Mouse (Mus musculus) cerebellum, adult 11 months (tissue): Measurements from ENCODE around the gene Mief1.

ENCODE experiments used
- DNase-seq: peaks from one replicate; pipeline ENCODE4 v3.0.0; 2022

Gene Mief1

GRCm38 (mm10) chr15:80232331-80232730, 1.5 kb upstream of the Mief1 start:
- DNase-seq, result no peak

DNA sequence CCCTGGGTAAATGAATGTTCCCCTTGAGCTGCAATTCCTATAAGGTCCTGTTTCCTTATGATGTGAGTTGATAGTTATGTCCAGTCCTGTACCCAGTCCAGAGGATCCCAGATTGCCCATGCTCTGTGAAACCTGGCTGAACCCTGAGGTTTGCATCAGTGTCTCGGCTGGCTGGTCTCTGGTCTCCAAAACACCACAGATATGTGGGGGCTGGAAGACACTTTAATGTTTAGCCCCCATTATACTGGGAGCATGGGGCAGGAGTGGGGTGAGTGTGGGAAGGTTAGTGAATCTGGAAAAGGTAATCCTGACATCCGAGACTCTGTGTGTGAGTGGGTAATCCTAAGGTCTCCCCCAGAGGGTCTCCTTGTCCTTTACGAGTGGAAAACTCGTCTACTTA, 765 bp upstream of the Mief1 start:
- peak; percentile 20 for DNase-seq

GRCm38 (mm10) chr15:80235535-80235934, 1.7 kb downstream of the Mief1 start, which contains the start of gene AC140267.1:
AC140267.1 (plus strand) TSS chr15:80235835.
- no peak for DNase-seq

GRCm38 (mm10) chr15:80248135-80248534, 14.3 kb downstream of the Mief1 start:
- DNase-seq, result peak; percentile 53

DNA sequence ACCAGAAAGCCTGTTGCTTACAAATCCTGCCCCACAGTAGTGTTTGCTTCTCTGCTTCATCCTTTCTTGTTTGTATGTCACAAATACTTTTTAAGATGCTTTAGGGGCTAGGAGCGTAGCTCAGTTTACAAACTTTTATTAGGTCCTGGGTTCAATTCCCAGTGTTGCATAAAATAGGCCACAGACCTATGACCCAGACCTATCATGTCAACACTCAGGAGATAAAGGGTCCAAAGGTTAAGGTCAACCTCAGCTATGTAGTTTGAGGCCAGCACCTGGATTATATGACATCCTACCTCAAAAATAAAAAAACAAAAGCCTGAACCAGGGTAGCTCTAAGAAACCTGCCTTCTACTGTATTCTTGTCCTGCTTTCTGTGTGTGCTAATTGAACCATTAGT, 14.8 kb downstream of the Mief1 start:
- DNase-seq, result no peak

- DNase-seq, result no peak
These were observed 15.9 kb downstream of the Mief1 start for GRCm38 (mm10) chr15:80249672-80250071.

DNA sequence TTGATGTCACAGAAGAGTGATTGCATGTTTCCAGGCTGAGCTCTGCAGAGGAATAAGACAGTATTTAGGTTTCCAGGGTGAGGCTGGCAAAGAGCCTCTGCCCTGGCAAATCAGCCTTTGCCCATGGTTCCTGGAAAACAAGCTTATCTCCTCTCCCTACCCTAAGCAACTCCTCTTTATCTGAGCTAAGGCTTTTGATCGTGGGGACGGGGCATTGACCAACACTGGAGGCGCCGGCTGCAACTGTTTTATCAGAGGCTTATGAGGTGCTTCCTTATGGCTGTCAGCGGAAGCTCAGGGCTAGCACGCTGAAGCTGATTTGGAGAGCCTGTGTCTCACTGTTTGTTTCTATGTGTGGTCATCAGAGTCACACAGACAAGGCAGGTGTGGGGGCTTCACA, 16.8 kb downstream of the Mief1 start:
- no peak for DNase-seq

- DNase-seq, result no peak
These were observed 19.7 kb downstream of the Mief1 start for GRCm38 (mm10) chr15:80253530-80253929.

- DNase-seq, result no peak
These were observed 20.4 kb downstream of the Mief1 start for GRCm38 (mm10) chr15:80254207-80254606.

- peak; percentile 99 for DNase-seq
These were observed 21.2 kb downstream of the Mief1 start, which contains the start of gene Atf4 for GRCm38 (mm10) chr15:80254847-80255645. Atf4 (plus strand) TSS chr15:80255184.

- peak; percentile 64 for DNase-seq
These were observed 21.9 kb downstream of the Mief1 start for GRCm38 (mm10) chr15:80255646-80256121.

- DNase-seq, result no peak
These were observed 22.4 kb downstream of the Mief1 start for GRCm38 (mm10) chr15:80256242-80256641.

DNA sequence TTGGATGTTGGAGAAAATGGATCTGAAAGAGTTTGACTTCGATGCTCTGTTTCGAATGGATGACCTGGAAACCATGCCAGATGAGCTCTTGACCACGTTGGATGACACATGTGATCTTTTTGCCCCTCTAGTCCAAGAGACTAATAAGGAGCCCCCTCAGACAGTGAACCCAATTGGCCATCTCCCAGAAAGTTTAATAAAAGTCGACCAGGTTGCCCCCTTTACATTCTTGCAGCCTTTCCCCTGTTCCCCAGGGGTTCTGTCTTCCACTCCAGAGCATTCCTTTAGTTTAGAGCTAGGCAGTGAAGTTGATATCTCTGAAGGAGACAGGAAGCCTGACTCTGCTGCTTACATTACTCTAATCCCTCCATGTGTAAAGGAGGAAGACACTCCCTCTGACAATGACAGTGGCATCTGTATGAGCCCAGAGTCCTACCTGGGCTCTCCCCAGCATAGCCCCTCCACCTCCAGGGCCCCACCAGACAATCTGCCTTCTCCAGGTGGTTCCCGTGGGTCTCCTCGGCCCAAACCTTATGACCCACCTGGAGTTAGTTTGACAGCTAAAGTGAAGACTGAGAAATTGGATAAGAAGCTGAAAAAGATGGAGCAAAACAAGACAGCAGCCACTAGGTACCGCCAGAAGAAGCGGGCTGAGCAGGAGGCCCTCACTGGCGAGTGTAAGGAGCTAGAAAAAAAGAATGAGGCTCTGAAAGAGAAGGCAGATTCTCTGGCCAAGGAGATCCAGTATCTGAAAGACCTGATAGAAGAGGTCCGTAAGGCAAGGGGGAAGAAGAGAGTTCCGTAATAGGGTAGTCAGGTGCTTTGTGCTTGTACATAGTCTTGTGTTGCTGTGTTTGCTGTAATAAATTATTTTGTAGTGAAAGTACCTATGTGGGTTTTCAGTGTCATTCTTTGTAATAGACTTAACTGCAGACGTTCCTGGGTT, 23.1 kb downstream of the Mief1 start:
- no peak for DNase-seq

DNA sequence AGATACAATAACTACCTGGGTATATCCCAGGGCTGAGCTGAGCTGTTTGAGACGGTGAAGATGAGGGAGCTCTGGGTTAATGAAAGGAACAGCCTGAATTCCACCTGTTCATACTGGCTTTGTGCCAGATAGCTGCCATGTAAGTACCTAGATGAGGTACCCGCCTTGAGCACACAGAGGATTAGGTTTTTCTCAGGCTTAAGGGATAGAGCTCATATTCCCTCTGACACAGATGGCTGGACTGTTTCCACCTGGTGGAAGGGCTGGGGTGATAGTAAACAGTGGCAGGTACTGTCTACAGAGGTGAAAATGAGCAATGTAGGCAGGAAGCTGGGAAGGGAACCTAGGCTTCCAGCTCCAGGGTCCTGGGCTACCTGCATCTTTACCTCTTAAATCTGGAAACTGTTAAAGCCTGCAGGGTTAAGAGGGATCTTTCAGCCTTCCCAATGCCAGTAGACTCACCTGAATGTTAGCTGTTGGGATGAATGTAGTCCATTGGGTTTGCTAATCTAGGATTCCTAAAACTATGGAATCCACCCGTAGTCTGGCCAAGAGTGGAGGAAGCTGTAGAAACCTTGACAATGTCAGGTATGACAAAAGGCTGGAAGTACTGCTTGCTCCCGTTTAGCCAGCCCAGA, 23.9 kb downstream of the Mief1 start:
- DNase-seq, result no peak

- no peak for DNase-seq
These were observed 24.7 kb downstream of the Mief1 start for GRCm38 (mm10) chr15:80258240-80259170.

GRCm38 (mm10) chr15:80259406-80260045, 25.7 kb downstream of the Mief1 start:
- no peak for DNase-seq

DNA sequence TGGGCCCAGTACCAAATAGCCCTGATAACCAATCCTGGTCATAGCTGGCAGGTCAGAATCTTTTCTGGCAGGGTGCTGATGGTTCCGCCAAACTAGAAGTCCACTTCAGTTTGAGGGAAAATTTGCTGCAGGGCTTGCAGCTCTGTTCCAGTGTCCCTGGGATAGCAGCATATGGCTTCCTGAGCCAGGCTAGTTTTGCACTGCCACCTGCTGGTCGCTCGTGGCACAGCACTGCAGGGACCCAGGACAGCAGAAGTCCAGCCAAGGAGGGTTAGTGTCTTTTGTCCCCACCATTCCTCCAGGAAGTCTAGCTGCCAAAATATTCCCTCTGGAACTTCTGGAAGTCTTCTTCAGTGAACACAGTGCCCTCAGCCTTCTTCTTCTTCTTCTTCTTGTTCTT, 26.9 kb downstream of the Mief1 start:
- DNase-seq, result peak; percentile 85

DNA sequence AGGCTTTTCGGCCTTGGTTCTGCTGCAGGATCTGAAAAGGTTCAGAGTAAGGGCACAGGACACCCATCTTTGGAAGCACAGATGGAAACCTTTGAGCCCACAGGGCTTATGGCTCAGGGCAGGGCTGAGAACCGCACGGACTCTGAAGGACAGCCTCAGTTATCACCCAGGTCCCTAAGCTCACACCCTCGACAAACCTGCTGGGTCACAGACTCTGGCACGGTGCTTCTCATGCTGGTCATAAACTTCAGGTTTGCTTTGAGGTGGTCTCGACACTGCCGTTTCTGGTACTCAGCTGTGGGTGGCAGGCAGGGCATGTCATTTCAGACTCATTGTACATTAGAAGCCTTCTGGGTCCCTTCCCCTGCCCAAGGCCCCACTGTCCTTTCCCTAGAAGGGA, 27.3 kb downstream of the Mief1 start:
- no peak for DNase-seq

DNA sequence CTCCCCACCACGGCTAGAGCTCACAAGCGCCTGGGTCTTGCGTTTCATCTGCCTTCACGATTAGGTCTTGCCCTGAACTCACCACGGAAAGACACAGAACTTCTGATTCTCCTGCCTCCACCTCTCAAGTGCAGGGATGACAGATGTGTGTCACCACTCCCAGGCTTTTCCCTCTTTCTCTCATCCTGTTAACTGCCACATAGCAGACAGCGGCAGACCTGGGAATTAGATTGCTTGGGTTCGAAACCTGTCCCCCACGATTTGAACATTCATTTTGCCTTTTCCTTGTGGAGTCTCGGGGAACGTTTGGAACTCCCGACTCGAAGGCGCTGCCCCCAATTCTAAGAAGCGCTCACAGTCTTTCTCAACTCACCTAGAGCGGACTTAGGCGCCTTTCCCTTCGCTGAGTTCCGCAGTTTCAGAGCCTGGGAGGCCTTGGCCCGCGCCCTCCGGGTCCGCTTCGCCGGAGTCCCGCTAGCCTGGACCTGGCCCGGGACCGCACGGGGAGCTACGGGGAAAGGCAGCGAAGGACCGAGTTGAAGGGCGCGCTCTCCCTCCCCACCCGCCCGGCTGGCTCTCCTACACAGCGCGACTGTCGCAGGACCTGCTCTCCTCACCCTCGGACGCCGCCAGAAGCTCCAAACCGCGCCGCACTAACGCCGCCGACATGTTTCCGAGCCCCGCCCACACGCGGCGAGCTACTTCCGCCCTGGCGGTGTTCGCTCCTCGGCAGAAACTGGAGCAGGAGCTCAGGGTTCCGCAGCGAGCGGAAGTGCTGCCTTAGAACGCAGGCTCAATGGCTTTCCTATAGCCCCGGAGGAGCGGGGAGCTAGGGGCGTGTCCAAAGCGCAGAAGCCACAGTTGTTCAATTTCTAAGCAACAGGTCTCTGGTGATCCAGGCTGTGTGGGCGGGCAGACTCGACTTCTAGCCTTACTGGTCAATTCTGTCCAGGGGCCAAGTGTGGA, 30.1 kb downstream of the Mief1 start, which contains the start of gene Rps19bp1:
Gene Rps19bp1, minus strand, starts transcription at position 706 of the 966 bp plus-strand sequence.
- peak; percentile 82 for DNase-seq

DNA sequence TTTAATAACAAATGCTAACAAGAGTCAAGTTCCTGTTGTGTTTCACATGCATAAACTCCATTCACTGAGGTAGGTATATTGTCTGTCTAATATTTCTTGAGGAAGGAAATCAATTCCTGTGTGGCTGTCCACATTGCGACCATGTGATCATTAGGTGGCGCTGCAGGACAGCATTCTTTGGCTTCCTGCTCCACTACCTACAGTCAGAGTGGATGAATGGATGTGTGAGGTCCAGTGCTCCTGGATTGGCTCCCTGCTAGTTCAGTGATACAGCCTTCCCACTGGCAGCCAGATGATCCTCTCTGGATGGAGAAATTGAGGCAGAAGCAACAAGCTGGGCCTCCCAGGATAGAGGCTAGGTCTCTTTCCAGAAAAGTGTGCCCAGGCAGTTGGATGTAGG, 32.5 kb downstream of the Mief1 start:
- DNase-seq, result peak; percentile 80
